Mouse (Mus musculus) adrenal gland, postnatal 4 days (tissue): Measurements from ENCODE around the gene Htra1. TPM values are rescaled to one million over a fixed set of nuclear protein-coding genes. Genes with fewer than 3 reads are reported as not detected.

Experiments
- DNase-seq, 2 experiments: peaks; one replicate each; pipeline ENCODE4 v3.0.0; 2021 to 2022; ENCODE audit warnings: low spot score in 2 of 2, mixed read lengths in 2 of 2
- total RNA-seq, 2 experiments: library from RNA; stranded (reverse); gene quantifications; 2 replicates each; pipeline ENCODE4 v1.2.3; 2021

Htra1 gene
- total RNA-seq, 2 experiments from 2014 or later, result 52.9 to 66.2 TPM

DNA sequence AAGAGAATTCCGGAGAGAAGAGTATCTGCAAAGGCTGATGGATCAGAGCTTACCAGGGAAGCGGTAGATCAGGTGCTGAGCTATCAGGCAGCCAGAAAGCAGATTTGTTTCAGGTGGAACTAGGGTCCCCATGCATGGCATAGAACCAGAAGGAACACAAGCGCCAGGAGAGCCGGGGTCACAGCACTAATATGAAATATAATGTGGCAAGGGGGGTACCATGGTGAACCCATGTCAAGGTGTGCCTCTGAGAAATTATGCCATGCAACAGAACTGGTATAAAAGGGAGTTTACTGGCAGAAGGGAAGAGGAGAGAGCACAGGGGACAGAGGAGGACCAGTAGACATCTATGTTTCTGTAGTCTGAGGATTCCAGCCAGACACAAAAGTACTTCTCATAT is 1.3 kb upstream of the Htra1 start:
- no peak for DNase-seq

DNA sequence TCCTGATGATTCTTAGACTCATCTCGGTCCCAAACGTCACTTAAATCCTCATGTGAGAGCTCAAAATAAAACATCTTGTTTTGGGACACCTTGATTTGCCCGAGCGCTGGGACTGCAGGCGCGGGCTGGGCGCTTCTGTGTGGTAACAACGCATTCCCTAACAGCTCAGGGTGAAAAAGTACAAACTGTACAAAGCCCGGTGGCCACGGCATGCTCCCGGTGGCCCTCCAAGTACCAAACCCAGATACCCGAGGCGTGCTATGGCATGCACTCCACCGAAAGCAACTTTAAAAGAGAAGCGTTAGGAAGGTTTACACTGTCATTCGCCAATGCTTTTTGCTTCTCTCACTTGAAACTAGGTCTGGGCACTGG is 504 bp upstream of the Htra1 start:
- DNase-seq, result no peak

DNA sequence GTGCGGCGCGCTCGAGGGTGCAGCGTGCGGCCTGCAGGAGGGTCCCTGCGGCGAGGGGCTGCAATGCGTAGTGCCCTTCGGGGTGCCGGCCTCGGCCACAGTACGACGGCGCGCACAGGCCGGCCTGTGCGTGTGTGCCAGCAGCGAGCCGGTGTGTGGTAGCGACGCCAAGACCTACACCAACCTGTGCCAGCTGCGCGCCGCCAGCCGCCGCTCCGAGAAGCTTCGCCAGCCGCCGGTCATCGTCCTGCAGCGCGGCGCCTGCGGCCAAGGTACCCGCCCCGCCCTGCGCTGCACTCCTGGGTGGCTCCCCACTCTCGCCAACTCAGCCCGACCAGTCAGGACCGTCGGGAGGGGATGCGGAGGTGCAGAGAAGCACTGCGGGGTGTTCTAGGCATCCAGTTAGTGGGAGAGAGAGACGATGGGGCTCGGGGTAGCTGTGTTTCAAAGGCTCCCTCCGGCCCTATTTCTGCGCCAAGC is 601 bp downstream of the Htra1 start:
- no peak for DNase-seq

DNA sequence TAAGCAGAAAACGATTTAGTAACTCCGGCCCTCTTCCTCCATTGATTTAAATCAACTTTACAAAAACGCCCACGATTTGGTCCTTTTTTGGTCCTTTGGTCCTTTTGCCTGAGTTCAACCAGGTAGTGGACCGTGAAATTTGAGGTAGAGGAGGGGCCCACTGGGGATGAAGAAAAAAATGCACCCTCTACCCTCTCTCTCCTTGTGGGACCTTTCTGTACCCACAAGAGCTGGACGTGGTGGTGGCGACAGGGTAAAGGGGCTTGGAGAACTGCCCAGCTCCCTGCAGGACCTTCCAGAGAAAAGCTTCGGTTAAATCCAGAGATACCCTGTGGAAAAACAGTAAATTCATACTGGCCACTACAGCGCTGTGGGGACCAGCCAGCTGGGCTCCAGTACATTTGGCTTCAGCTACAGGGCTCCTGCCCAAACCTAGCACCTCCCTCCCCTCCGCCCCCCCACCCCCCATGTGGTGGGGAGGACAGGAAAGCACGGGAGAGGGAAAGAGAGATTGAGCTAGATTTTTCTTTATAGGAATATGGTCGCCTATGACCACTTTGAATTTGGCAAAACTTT is 1.4 kb downstream of the Htra1 start:
- DNase-seq, result no peak

DNA sequence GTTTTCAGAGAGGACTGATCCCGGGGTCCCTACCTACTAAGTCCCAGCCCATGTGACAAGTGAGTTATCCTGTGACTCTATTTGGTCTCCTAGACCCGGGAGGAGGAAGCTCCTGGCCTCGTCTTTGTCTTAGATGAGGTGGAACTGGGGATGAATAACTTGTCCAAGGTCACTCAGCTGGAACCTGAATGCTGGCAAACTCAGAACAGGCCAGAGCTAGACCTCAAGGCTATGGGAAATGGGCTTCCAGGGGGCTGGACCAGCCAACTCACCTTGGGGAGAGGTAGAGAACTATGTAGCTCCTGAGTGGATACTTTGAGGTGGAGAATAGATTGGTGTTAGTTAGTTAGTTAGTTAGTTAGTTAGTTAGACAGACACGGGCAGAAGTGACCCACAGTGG is 2.1 kb downstream of the Htra1 start:
- DNase-seq, result no peak

DNA sequence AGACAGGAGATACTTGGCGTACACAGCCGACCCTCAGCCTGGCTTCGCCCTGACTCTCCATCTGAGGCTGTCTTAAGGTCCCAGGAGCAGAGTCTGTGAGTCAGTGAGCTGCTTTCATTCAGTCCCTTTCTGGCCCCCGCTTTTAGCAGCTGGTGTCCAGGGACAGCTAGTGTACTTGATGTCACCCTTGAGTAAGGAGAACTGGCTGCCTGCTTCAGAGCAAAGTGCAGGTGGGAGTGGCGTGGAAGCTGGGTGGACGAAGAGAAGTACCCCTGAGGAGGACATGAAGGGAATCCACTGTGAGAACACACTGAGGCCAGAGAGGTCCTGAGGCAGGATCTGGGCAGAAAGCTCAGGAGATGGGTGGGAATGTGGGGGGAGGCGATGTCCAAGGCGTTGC is 3.0 kb downstream of the Htra1 start:
- DNase-seq, result no peak

DNA sequence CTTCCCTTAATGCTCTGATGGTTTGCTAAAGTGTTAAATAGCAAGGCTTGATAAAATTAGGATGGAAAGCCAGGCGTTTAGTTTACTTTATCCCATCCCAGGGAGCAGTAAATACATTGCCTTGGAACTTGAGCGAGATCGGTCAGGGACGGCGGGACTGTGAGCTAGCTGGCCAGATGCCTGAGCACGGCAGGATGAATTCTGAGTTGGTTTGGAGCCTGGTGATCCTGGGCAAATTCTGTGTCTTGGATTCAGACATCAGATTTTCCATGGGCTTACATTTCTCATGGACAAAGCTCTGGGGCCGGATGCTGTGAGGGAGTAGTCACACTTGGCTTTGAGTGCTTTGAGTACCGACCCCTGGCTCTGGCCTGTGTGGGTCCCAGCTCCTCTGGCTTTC is 4.8 kb downstream of the Htra1 start:
- DNase-seq, result no peak

DNA sequence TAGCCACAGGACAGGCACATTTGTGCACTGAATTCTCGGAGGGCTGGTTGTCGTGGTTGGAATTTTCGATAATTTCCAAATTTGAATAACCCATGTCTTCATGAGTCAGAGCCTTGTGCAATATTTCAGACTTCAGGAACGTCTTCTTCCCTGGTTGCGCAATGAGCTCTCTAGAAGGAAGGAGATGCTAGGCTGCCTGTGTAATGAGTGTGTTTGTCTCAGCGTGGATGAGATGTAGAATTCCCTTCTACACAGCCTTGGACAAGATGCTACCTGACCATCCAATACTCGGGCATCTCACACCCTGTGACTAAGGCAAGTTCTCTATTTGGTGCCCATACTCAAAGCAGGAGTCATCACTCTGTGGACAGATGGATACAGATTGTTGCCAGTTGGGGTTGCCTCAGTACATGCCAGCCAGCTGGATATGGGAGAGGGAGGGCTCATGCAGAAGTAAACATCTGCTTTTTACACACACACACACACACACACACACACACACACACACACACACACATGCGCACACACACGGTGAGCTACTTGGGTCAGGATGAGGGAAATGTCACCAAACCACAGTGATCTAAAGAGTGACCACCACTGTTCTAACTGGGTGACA is 7.5 kb downstream of the Htra1 start:
- DNase-seq, result no peak

DNA sequence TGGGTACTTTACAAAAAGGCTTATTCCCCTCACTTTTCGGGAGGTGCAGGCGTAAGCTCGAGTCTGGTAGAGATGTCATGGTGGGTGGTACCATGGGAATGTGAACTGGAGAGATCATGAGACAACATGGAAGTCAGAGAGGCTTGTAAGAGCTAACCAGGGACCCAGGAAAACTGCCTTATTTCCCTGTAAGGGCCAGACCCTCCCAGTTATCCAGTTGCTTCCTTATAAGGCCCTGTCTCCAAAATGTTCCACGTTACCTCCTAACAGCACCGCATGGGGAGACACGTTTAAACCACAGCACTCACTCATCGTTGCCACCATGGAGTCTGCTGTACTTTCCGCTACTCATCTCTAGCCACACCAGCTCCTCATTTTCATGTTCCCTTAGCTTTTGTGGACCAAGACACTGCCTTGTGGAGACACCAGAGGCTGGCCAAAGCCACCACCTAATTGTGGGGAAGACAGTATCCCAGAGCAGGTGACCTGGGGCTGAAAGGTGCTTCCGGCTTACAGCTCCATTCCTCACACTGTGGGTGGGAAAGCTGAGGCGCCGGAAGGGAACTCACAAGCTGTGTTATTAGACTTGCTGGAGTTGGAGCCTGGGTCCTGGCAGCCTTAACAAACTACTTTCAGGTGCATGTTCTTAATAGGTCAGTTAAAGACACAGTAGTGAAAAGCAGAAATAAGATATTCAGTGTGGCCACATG is 9.0 kb downstream of the Htra1 start:
- no peak for DNase-seq

DNA sequence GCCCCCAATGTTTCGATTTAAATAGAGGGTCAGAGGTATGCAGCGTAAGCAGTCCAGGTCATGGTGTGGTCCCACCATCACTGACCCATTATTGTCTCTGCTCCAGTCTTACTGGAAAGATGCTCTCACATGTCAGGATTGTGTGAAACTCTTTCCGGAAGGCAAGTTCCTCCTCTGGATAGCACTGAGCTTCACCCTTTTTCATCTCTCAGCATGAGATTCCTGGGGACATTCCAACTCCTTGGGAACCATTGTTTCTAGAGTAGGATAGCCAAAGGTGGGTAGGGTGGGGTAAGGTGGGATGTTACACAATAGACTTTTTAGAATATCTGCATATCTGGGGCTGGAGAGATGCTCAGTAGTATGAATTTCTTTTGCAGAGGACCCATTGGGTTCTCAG is 9.8 kb downstream of the Htra1 start:
- no peak for DNase-seq

DNA sequence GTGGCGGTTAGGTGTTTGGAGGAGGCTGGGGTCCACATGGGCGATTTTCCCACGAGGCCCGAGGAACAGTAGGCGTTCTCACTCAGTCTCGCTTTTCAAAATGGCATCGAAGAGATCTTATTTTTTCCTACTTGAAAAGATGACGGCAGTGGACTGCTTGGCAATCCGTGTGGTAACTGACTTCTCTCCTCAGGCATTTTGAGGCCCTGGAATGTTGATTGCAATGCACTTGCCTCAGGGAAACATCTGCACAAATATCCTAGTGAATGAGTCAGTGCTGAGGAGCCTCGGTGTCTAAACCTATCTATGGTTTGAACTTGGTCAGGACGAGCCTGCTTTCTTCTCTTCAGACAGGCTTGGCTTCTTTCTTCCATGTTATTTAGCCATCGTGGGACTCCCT is 10.4 kb downstream of the Htra1 start:
- DNase-seq, result no peak

DNA sequence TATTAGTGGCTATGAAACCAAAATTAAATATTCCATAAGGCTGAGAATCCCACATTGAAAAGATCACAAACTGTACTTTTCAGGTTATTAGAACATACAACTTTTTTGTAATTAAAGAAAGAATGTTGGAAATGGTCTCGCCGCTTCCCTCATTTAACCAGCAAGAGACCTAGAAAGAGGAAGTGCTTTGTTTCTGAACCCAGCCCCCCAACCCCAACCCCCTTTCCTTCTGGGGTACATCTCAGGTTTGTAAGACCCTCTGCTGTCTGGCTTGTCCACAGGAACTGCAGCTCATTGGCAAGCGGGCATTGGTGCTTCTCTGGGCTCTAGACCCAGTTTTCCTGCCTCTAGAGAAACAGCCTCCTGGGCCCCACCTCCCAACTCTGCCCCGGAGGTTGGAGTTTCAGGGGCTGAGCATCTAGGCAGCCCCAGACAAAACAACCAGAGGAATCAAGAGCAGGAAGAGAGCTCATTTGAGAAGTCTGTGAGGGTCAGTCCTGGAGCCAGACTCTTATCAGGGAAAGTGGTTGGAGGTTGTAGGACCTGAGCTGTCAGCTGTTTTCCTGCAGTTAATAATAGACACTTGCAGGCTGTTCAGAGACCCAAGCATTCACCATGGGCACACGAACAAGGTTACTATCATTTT is 12.8 kb downstream of the Htra1 start:
- DNase-seq, result no peak

DNA sequence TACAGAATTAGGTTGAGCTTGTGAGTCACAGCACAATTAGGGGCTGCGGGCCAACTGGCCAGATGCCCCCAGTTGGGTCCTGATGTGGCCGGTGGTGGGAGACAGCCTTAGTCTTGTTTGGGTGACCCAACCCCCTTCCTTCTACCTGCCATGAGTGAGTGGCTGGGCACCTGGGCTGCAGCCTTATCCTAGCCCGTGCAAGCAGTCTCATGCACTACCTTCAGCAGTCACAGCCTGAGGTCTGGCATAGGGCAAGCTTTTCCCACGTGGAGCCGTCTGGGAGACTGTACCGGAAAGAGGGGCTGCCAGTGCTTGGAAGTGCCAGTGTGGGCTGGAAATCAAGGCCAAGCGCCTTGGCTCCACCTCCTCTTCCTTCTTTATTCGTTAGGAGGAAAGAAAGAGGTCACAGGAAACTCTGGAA is 13.4 kb downstream of the Htra1 start:
- DNase-seq, result no peak

DNA sequence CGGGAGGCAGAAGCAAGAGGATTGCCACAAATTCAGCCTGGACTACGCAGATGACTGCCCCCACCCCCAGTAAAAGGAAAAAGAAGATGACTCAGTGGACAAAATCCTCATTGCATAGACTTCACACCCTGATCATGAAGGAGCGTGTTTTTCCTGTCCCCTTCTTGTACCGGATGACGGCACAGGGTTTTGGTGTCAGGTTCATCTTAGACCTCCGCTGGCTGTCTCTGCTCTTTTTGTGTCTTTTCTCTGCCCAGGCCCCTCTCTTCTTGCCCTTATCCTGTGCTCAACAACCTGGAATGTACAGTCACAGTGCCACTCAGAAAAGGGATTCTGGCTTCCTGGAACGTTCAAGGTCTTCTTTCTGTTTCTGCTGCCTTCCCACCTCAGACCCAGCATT is 14.6 kb downstream of the Htra1 start:
- DNase-seq, result no peak

DNA sequence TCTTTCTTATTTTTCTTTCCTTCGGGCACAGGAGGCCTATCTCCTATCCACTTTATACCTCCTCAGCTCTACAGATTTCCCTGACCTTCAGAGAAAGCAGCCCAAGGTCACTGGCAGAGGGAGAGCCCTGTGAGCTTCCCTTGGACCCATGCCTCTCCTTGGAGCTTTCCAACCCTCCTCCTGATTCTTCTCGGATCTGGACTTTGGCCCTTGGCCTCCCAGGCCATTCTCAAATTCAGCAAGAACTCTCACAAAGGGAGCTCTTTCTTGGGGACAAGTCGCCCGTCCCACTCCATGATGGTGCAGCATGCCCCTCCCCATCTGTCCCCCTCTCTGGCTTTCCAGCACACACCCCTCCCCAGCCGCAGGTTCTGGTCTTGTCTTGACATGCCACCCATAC is 15.1 kb downstream of the Htra1 start:
- no peak for DNase-seq

DNA sequence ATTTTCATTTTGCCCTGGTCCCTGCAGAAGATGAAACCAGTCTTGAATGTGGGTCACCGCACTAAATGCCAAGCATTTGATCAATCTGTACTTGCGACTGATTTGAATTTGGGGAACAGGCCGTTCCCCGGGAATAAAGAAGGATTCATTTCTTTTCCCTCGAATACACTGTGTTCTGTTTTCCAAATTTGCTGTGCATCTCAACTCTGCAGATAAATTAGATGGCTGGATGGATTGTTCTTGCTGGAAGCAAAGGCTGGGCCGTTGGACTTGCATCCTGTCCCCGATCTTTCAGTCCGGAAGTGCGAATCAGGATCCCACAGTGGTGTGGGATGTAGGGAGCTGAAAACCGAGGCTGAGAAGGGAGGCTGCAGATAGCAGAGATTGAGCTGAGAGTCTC is 17.5 kb downstream of the Htra1 start:
- DNase-seq, result no peak

DNA sequence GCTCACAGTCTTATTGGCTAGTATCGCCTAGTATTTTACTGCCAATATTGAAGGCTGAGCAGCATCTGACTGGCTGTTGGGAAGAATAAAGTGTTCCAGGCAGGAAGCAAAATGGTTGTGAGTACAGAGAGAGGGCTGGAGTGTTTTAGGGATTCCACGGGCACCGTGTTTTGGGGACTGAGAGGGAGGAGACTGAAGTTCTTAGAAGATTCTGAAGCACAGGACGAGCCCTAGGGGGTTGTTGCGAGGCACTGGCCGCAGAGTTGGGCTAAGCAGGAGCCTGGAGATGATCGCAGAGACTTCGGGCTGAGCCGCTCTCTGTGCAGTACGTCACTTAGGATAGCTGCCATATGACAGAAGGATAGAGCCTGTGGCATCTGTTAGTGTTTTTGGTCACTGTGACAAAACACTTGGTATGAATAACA is 18.3 kb downstream of the Htra1 start:
- no peak for DNase-seq

DNA sequence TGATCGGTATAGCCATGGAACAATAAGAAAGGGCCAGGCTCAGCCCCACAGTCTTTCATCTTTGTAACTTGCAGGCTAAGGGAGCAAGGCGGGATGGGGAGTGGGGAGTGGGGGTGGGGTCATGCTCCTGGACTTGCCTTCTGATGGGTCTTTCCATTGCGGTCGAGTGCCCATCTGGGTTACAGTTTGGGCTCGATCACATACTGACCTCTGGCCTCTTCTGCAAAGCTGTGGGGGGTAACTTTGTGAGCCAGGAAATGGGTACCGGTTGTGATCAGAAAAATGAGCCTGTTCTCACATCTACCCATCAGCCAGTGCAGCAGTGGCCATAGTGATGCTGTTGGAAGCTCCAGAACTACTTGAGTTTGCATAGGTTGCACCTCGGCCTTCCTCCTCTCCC is 22.6 kb downstream of the Htra1 start:
- no peak for DNase-seq

DNA sequence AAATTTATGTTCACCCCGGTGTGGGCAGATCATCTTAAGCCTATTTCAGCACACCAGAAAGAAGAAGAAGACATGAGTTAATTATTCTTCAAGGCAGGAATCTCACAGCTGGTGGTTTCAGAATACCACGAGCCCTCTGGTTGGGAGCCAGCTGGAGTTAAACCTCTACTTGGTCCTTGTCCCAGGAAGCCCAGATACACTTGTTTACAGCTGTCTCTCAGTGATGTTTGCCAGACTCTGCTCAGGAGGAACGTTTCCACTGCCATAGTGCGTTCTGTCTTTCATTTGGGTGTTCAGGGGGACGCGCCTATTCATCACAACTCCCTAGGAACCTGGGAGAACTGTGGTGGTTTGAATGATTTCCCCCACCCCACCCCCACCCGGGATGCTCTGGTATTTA is 24.0 kb downstream of the Htra1 start:
- DNase-seq, result no peak

DNA sequence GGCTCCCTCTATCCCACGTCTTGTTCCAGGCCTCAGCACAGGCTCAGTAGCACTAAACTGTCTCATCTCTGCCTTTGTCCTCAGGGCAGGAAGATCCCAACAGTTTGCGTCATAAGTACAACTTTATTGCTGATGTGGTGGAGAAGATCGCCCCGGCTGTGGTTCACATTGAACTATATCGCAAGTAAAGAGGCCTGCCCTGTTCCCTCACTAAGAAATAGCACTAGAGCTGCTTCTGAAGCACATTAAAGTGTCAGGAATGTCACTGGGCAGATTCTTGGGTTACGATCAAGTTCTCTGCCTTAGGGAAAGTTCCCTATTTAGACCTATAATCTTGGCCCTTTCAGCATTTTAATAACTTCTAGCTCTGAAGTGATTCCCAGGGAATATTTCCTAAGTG is 25.5 kb downstream of the Htra1 start:
- no peak for DNase-seq

DNA sequence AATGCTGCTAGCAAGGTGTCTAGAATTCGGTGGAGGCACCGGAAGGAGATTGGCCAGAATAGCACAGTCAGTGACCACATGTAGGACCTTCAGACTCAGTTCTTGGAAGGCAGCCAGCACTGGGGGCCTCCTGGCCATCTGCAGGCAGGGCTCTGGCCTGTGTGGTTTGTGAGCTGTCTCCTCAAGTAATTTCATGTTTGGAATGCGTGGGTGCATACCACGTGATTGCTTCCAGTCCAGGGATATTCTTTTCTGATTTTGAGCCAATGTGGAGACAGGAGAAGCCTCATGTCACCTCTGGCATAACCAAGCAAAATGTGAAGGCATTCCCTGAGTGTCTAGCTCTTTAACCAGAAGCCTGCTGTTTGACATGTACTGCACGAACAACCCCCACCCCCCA is 28.8 kb downstream of the Htra1 start:
- DNase-seq, result peak in 1 of 2 experiments; percentile 40

DNA sequence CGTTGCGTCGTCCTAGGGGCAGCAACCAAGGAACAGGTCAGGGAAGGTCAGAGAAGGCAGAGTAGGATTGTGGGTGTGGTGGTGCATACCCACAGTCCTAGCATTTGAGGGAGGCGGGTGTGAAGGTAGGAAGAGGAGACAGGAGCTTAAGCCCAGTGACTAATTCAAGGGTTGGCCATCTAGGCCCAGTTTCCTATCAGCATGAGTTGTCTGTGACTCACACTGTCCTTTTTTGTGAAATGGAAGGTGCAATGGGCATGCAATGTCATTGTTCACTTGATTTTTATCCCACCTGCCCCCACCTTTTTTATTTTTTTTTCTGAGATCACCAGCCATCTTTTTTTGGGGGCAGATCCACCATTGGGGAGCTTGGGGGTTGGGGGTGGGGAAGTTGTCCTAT is 29.5 kb downstream of the Htra1 start:
- DNase-seq, result no peak
